Mouse (Mus musculus) kidney, embryonic 16.5 days (tissue): Measurements from ENCODE around the gene Cpne6. TPM values are rescaled to one million over a fixed set of nuclear protein-coding genes. Genes with fewer than 3 reads are reported as not detected.

ENCODE experiments used
- ATAC-seq: fragments of 200-750 bp; cut with Nextera tagmentation; 2 replicates; pipeline ENCODE4 v1.8.0; 2017; ENCODE audit warnings: moderate TSS enrichment; ENCODE audit not compliant: low FRiP score, low TSS enrichment
- H3K27ac ChIP-seq: fragments of 300-500 bp; sonication (generic); 2 replicates; pipeline ENCODE4 v1.5.1; 2014; ENCODE audit warnings: low read length
- H3K27me3 ChIP-seq: fragments of 300-500 bp; sonication (generic); 2 replicates; pipeline ENCODE4 v1.6.1; 2014; ENCODE audit warnings: low read length, control low read depth, mixed read lengths; ENCODE audit not compliant: insufficient read depth
- H3K36me3 ChIP-seq: fragments of 300-500 bp; sonication (generic); 2 replicates; pipeline ENCODE4 v1.6.1; 2014; ENCODE audit warnings: low read length, control low read depth, mixed read lengths; ENCODE audit not compliant: insufficient read depth
- H3K4me1 ChIP-seq: fragments of 300-500 bp; sonication (generic); 2 replicates; pipeline ENCODE4 v1.6.1; 2014; ENCODE audit warnings: low read length, control low read depth, mixed read lengths; ENCODE audit not compliant: insufficient read depth
- H3K4me2 ChIP-seq: fragments of 300-500 bp; sonication (generic); replicated peaks from 2 replicates; pipeline ENCODE4 v1.6.1; 2014; ENCODE audit warnings: low read depth, low read length
- H3K4me3 ChIP-seq: fragments of 300-500 bp; sonication (generic); 2 replicates; pipeline ENCODE4 v1.5.1; 2014; ENCODE audit warnings: mild to moderate bottlenecking, low read length
- H3K9ac ChIP-seq: fragments of 300-500 bp; sonication (generic); replicated peaks from 2 replicates; pipeline ENCODE4 v1.6.1; 2014; ENCODE audit warnings: low read length
- H3K9me3 ChIP-seq: fragments of 300-500 bp; sonication (generic); 2 replicates; pipeline ENCODE4 v1.6.1; 2016; ENCODE audit warnings: low read length, control low read depth
- WGBS: fragments of 180-500 bp; shearing (Covaris S2); extraction: QIAGEN DNeasy Blood & Tissue Kit; methylation state at CpG from one replicate; pipeline ENCODE4 v1.1.7; 2014; 5-methylcytosine and 5-hydroxymethylcytosine counted together
- polyA plus RNA-seq: library from polyadenylated mRNA; unstranded; fragments of >200 nt; fragmentation: Nextera tagmentation; extraction: Ambion mirVana; gene quantifications from 2 replicates; pipeline ENCODE4 v1.2.1, GENCODE M21; 2015

The Cpne6 gene
- polyA plus RNA-seq, result 0.21 and 0.46 TPM in 2 replicates

DNA sequence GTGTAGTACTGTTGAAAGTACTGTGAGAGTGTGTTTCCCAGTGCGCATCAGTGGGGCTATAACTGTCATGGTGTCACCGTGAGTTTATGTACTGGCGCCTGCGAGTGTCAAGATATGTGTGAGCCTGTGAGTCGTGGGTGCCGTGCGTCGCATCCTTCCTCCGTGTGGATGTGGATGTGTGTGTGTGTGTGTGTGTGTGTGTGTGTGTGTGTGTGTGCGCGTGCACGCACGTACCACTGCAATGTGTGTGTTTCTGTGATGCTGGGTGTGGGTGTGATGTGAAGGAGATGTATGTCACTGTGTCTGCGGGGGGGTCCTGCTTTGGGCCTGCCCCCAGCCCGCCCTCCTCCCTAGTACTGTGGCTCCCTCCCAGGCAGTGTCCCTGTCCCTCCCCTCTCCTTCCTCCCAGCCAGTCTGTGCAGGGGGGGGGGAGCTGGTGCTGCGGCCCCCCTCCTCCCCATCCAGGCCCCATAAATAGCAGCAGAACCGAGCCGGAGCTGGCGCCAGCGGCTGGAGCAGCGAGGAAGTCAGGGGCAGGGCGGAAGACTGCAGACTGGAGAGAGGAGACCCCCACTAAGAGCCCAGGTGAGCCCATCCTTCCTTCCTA is at the start of gene Cpne6:
TSS of gene Cpne6 (plus strand) at position 321 of the 607 bp plus-strand sequence.
- Histone ChIP-seq H3K27me3 (no peaks in the 10 kb centered on the region; the same call in 1 of the 2 replicates), H3K36me3 (no peaks in the 10 kb centered on the region), H3K27ac (no peak within 1 kb of the TSS), H3K4me2 (no peak within 1 kb of the TSS), H3K9me3 (no peaks in the 10 kb centered on the region), H3K4me1 (no peaks in the 10 kb centered on the region), H3K4me3 (no peak within 1 kb of the TSS), H3K9ac (no peak within 1 kb of the TSS)
- no peak for ATAC-seq
- WGBS, result 59% methylated on average over 22 of the region's 22 CpGs

DNA sequence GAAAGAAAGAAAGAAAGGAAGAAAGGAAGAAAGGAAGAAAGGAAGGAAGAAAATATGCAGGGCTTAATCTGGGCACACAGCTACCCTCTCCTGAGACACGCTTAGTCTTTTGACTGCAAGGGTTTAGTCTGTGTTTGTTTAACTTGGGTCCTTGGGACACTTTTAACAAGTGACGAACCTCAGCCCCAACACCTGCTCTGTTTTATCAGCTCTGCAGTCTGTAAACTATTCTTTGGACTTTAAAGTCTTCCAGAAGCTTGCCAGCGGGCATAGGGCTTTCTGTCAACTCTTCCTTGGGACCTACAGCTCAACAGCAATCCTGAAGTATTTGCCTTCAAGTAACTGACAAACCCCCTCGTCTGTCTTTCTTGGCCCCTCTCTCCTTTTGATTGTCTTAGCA is 48.5 kb upstream of the Cpne6 start:
- H3K27me3 ChIP-seq, result no peaks in the 10 kb centered on the region
- H3K9ac ChIP-seq, result no peak overlapping the region
- ATAC-seq, result no peak
- H3K9me3 ChIP-seq, result no peaks in the 10 kb centered on the region
- H3K4me1 ChIP-seq, result no peaks in the 10 kb centered on the region
- no peak overlapping the region for H3K4me2 ChIP-seq
- no peak overlapping the region for H3K4me3 ChIP-seq
- H3K36me3 ChIP-seq, result no peaks in the 10 kb centered on the region
- 57% methylated on average over 4 of the region's 4 CpGs for WGBS
- H3K27ac ChIP-seq, result no peak overlapping the region

DNA sequence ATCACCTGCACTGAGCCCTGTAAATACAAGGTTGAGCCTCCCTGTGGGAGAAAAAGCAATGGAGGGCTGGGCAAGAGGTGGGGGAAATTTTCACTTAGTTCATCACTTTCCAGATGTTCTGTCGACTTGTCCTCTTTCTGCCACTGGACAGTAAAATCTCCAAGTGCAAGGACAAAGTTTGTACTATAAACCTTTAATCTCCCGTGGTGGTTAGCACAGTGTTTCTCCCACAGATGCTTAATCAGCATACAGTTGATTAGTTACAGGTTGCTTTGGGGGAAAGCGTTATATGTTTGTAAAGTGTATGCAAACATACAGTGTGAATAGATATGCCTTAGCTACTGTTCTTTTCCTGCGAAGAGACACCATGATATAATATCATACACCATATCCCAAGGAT is 43.8 kb upstream of the Cpne6 start:
- no peak for ATAC-seq
- Histone ChIP-seq H3K27me3 (no peaks in the 10 kb centered on the region), H3K4me3 (no peak overlapping the region), H3K27ac (no peak overlapping the region), H3K36me3 (no peaks in the 10 kb centered on the region), H3K4me2 (no peak overlapping the region), H3K9me3 (no peaks in the 10 kb centered on the region), H3K9ac (no peak overlapping the region), H3K4me1 (peaks cover 29% of the 10 kb centered on the region)
- WGBS, result 68% methylated on average over 4 of the region's 4 CpGs

DNA sequence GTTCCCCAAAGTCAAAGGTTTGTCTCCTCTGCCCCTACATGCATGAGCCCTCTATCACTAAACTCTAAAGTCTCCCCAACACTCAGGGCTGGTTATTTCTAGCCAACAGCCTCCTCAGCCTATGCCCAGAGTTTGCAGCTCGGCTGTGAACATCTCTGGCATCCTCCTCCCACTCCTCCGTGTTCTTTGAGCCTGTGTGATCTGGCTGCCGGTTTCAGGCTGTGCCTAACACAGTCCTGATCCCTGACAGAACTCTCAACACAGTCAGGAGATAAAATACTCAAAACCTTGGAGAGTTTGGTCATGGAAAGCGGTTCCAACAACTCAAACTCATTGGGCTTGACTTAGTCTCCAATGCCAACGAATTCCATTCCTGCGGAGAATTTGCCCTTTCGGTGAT is 43.1 kb upstream of the Cpne6 start:
- WGBS, result 67% methylated on average over 7 of the region's 7 CpGs
- Histone ChIP-seq H3K9ac (no peak overlapping the region), H3K36me3 (no peaks in the 10 kb centered on the region), H3K27me3 (no peaks in the 10 kb centered on the region), H3K4me2 (no peak overlapping the region), H3K4me3 (no peak overlapping the region), H3K4me1 (peaks cover 32% of the 10 kb centered on the region), H3K27ac (no peak overlapping the region), H3K9me3 (no peaks in the 10 kb centered on the region)
- no peak for ATAC-seq

DNA sequence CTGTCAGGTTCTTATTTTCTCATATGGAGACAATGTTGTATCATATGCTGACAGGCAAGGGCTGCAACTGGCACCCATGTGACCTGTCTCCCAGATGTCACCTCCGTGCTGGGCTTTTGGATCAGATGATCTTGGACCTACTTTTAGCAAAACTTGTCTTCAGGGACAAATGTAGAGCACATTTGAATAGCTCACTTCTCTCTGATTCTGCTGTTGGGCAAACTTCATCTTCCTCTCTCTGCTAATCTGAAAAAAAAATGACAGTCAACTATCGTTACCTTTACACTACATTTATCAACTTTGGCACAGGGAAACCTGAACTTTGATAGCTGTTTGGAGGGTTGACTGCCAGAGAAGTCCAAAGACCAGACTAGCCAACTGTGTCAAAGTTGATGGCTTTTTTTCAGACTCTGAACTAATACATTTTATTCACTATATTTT is 41.9 kb upstream of the Cpne6 start:
- H3K4me1 ChIP-seq, result peaks cover 32% of the 10 kb centered on the region
- no peak for ATAC-seq

DNA sequence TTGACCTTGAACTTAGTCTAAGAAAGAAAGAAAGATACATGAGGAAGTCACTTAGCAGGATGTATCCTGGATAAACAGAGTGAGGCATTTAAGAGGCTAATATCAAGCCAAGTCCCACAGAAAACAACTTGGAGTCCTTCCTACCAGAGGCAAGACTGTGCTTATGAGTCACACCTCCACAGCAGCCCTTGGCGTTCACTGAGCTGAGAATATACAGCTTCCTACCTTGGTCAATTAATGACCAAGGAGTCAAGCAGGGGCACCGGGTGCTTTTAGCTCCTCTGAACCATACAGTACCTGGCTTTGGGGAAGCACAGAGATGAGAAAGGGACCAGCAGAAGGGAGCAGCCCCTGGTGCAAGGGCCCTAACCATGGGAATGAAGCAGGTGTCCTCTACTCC is 41.2 kb upstream of the Cpne6 start:
- no peaks in the 10 kb centered on the region for H3K27me3 ChIP-seq
- peaks cover 32% of the 10 kb centered on the region for H3K4me1 ChIP-seq
- H3K4me3 ChIP-seq, result no peak overlapping the region
- no peak overlapping the region for H3K4me2 ChIP-seq
- H3K9me3 ChIP-seq, result no peaks in the 10 kb centered on the region
- 34% methylated on average over 2 of the region's 2 CpGs for whole genome bisulfite sequencing
- H3K9ac ChIP-seq, result no peak overlapping the region
- H3K36me3 ChIP-seq, result no peaks in the 10 kb centered on the region
- ATAC-seq, result peak; percentile 94
- peak overlapping the region; percentile 75 for H3K27ac ChIP-seq

More for the DNA sequence above, 41.9 kb upstream of the Cpne6 start:
- no peak overlapping the region for H3K4me2 ChIP-seq
- H3K4me3 ChIP-seq, result no peak overlapping the region
- no peaks in the 10 kb centered on the region for H3K36me3 ChIP-seq
- no peaks in the 10 kb centered on the region for H3K9me3 ChIP-seq
- H3K27me3 ChIP-seq, result no peaks in the 10 kb centered on the region
- WGBS, result 55% methylated on average over 2 of the region's 2 CpGs
- H3K9ac ChIP-seq, result no peak overlapping the region
- H3K27ac ChIP-seq, result peak overlapping the region; percentile 45

DNA sequence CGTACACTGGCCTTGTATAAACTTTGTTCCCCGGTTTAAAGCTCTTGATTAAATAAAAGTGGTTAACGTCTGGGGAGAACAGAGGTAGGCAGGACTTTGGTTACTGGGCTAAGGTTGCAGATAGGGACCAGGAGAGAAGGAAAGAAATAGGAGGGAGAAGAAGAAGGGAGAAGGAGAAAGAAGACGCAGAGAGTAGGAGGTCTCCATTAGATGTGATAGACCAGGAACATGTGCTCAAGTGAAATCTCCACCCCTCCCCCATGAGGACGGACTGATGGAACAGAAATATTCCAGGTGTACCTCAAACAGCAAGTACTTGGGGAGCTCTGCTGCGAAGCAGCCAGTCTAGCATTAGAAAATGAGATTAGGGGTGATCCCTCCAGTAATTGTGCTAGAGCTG is 40.4 kb upstream of the Cpne6 start:
- ATAC-seq, result no peak
- no peaks in the 10 kb centered on the region for H3K36me3 ChIP-seq
- no peaks in the 10 kb centered on the region for H3K9me3 ChIP-seq
- H3K4me2 ChIP-seq, result no peak overlapping the region
- peak overlapping the region; percentile 54; the same call in 1 of the 2 replicates for H3K27ac ChIP-seq
- no peak overlapping the region for H3K9ac ChIP-seq
- peaks cover 32% of the 10 kb centered on the region for H3K4me1 ChIP-seq
- H3K4me3 ChIP-seq, result no peak overlapping the region
- no peaks in the 10 kb centered on the region for H3K27me3 ChIP-seq
- 65% methylated on average over 6 of the region's 6 CpGs for WGBS

DNA sequence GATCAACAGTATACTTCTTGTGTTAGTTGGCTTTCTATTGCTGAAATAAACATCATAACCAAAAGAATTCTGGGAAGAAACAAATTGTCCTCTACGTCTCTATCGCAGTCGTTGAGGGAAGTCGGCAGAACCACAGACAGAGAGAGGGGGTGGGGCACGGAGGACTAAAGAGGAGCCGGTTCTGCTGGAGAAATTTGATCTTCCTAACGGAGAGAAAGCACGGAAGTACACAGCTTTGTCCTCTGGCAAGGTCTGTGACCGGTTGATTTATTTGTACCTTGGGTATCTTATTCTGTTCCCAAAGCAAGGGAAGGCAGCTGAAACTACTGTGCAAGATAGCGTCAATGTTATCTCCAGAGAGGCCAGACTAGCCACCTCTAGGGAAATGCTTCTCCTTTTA is 39.4 kb upstream of the Cpne6 start:
- H3K4me2 ChIP-seq, result peak overlapping the region; percentile 38

DNA sequence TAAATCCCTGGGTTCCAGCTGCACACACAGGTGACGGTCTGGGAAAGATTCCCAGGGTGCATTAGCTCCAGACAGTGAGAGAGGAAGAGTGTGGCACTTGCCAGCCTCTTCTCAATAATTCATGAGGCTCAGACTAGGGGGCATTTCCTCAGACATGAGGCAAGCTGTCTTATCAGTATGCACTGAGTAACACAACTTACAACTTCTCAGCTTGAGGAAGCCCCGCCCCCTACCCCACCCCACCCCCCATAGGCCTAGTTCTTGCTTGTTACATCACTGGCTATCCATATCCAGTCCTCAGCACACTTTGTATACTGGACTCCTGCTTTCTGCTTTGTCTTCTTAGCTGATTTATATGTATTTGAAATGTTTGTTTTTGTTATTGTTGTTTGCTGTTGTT is 34.6 kb upstream of the Cpne6 start:
- Histone ChIP-seq H3K4me2 (no peak overlapping the region), H3K9ac (no peak overlapping the region), H3K9me3 (no peaks in the 10 kb centered on the region), H3K36me3 (no peaks in the 10 kb centered on the region; the same call in 1 of the 2 replicates), H3K27me3 (no peaks in the 10 kb centered on the region), H3K4me3 (no peak overlapping the region), H3K4me1 (peaks cover 22% of the 10 kb centered on the region), H3K27ac (no peak overlapping the region)
- WGBS, result 46% methylated on average over 2 of the region's 2 CpGs
- no peak for ATAC-seq

More for the DNA sequence above, 39.4 kb upstream of the Cpne6 start:
- Histone ChIP-seq H3K27ac (no peak overlapping the region), H3K9ac (0 out of 2 replicates have a peak overlapping the region, but pooled peaks have one; percentile 7), H3K4me3 (no peak overlapping the region), H3K27me3 (no peaks in the 10 kb centered on the region), H3K36me3 (no peaks in the 10 kb centered on the region), H3K4me1 (peaks cover 32% of the 10 kb centered on the region), H3K9me3 (no peaks in the 10 kb centered on the region)
- ATAC-seq, result no peak
- WGBS, result 2% methylated on average over 10 of the region's 10 CpGs

DNA sequence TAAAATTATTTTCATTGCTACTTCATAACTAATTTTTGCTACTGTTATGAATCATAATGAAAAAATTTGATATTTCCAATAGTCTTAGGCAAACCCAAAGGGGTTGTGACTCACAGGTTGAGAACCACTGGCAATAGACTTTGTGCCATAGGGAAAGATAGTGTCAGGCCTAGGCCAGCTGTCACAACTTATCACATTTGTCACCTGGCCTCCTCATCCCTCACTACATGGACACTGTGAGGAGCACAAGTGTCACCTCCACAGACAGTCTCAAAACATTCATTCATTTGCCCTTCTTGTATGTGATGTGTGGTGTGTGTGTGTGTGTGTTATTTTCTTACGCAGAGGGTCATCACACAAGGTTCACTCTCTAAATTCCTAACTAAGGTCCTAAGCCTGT is 32.8 kb upstream of the Cpne6 start:
- ATAC-seq, result no peak
- H3K27me3 ChIP-seq, result no peaks in the 10 kb centered on the region
- H3K4me2 ChIP-seq, result no peak overlapping the region
- no peak overlapping the region for H3K4me3 ChIP-seq
- WGBS, result 100% methylated on average over 1 of the region's 1 CpGs
- no peak overlapping the region for H3K9ac ChIP-seq
- H3K4me1 ChIP-seq, result peaks cover 10% of the 10 kb centered on the region
- no peaks in the 10 kb centered on the region for H3K9me3 ChIP-seq
- H3K27ac ChIP-seq, result no peak overlapping the region
- peaks cover 4% of the 10 kb centered on the region; the same call in 1 of the 2 replicates for H3K36me3 ChIP-seq
